Mouse (Mus musculus): ENCODE measurements around the gene Trpm8.

DNA sequence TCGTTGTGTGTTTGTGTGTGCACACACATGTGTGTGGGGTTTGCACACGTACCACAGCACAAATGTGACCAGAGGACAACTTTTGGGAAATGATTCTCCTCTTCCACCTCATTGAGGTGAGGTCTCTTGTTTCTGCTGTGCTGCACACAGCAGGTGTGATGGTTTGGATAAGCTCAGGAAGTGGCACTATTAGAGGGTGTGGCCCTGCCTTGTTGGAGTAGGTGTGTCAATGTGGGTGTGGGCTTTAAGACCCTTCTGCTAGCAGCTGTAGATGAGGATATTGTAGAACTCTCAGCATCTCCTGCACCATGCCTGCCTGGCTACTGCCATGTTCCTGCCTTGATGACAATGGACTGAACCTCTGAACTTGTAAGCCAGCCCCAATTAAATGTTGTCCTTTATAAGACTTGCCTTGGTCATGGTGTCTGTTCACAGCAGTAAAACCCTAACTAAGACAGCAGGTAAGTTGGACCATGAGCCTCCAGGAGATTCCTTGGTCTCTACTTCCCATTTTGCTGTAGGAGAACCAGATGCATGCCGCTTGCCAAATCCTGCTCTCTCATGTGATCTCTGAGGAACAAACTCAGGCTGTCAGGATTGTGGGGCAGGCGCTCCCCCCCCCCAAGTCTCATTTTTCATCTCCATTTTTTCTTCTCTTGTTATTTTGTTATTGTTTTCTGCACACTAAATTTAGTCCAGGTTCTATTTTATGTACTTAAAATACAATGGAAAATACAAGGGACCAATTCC is 18.9 kb downstream of the Trpm8 start:
- TF ChIP-seq POLR2A (IDR thresholded peaks at IDR 0.05; ENCODE audit: low read depth, low read length) (no peak), CTCF (IDR thresholded peaks at IDR 0.05; ENCODE audit: extremely low read depth, insufficient read length, insufficient replicate concordance, low read depth, low read length) (no peak; the same call in 1 of the 2 replicates)
